Mouse (Mus musculus) neural tube, embryonic 14.5 days (tissue): ENCODE results near the gene Echdc1. TPM values are rescaled to one million over a fixed set of nuclear protein-coding genes. Genes with fewer than 3 reads are reported as not detected.
"Not testable (repeated sequence)": the region's sequence is repeated elsewhere in the genome, so short reads cannot be mapped to it uniquely, and the experiment has no call there.

Source experiments
- ATAC-seq: fragments of 200-750 bp; cut with Nextera tagmentation; 2 replicates; pipeline ENCODE4 v1.8.0; 2017; ENCODE audit warnings: low read depth, mild to moderate bottlenecking, moderate TSS enrichment, moderate library complexity
- H3K27ac ChIP-seq: fragments of 300-500 bp; sonication (generic); 2 replicates; pipeline ENCODE4 v1.5.1; 2014; ENCODE audit warnings: low read depth, mild to moderate bottlenecking, control low read depth, low read length, moderate library complexity, mixed read lengths
- H3K27me3 ChIP-seq: fragments of 300-500 bp; sonication (generic); 2 replicates; pipeline ENCODE4 v1.6.1; 2014; ENCODE audit warnings: low read length; ENCODE audit not compliant: control insufficient read depth, insufficient read depth
- H3K36me3 ChIP-seq: fragments of 300-500 bp; sonication (generic); 2 replicates; pipeline ENCODE4 v1.6.1; 2014; ENCODE audit warnings: low read length, mixed read lengths; ENCODE audit not compliant: control insufficient read depth, insufficient read depth
- H3K4me1 ChIP-seq: fragments of 300-500 bp; sonication (generic); 2 replicates; pipeline ENCODE4 v1.6.1; 2014; ENCODE audit warnings: low read length; ENCODE audit not compliant: control insufficient read depth, insufficient read depth
- H3K4me2 ChIP-seq: fragments of 300-500 bp; sonication (generic); 2 replicates; pipeline ENCODE4 v1.6.1; 2014; ENCODE audit warnings: mild to moderate bottlenecking, low read depth, low read length, control low read depth
- H3K4me3 ChIP-seq: fragments of 300-500 bp; sonication (generic); 2 replicates; pipeline ENCODE4 v1.5.1; 2014; ENCODE audit warnings: low read depth, low read length, control low read depth, mixed read lengths
- H3K9ac ChIP-seq: fragments of 300-500 bp; sonication (generic); replicated peaks from 2 replicates; pipeline ENCODE4 v1.6.1; 2014; ENCODE audit warnings: low read depth, mild to moderate bottlenecking, control low read depth, low read length, mixed read lengths
- H3K9me3 ChIP-seq: fragments of 300-500 bp; sonication (generic); 2 replicates; pipeline ENCODE4 v1.6.1; 2016; ENCODE audit warnings: low read length; ENCODE audit not compliant: control insufficient read depth
- WGBS: fragments of 180-500 bp; shearing (Covaris S2); extraction: QIAGEN DNeasy Blood & Tissue Kit; methylation state at CpG from one replicate; pipeline ENCODE4 v1.1.7; 2014; 5-methylcytosine and 5-hydroxymethylcytosine counted together
- polyA plus RNA-seq: library from polyadenylated mRNA; unstranded; fragments of >200 nt; fragmentation: Nextera tagmentation; extraction: Ambion mirVana; gene quantifications from 2 replicates; pipeline ENCODE4 v1.2.1, GENCODE M21; 2014

Gene Echdc1
- polyA plus RNA-seq, 1 experiment from 2014 or later: 30.4 TPM

DNA sequence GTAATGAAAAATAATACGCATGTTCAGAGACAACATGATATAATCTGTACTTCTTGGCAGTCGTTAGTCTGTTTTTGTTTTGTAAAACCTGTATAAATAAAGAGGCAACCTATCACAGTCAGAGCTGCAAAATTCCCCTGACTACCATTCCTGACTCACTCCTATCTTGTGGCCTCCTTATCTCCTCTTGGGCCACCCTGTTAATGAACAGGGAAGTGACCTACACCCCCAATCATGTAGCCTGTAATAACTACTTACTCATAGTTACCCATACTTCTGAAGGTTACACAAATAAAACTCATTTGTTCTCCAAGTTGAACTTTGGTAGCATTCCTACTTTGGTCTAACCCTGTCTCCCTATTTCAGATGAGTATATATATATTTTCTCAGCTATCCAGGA lies 68.6 kb downstream of the Echdc1 start:
- WGBS: 83% methylated on average over 2 of the region's 2 CpGs
- Histone ChIP-seq H3K9me3 (no peaks in the 10 kb centered on the region), H3K4me3 (no peak overlapping the region), H3K9ac (no peak overlapping the region), H3K4me1 (no peaks in the 10 kb centered on the region), H3K27me3 (no peaks in the 10 kb centered on the region), H3K36me3 (no peaks in the 10 kb centered on the region), H3K4me2 (no peak overlapping the region), H3K27ac (no peak overlapping the region)
- ATAC-seq: no peak

DNA sequence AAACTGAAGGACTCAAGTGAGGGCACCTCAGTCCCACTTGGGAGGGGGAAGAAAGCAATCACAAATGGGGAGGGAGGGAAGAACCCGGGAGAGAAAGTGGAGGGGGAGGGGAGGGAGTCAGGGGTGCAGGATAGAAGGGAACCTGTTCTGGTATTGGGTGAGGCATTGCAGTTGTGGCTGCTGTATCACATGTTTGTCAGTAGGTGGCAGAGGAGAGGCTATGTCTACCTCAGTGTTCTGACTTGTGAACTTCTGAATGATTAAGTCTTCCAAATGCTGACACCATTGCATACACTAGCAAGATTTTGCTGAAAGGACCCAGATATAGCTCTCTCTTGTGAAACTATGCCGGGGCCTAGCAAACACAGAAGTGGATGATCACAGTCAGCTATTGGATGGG lies 81.9 kb downstream of the Echdc1 start:
- not testable (repeated sequence) for H3K27me3 ChIP-seq, ATAC-seq, H3K9ac ChIP-seq, H3K4me1 ChIP-seq, H3K4me2 ChIP-seq, H3K9me3 ChIP-seq, H3K36me3 ChIP-seq, H3K27ac ChIP-seq, H3K4me3 ChIP-seq
- 79% methylated on average over 2 of the region's 2 CpGs for WGBS

Other genes starting within 250 kb of the Echdc1 start
- gene Soga3, start 169.3 kb upstream of the Echdc1 start, polyA plus RNA-seq: 104 and 110 TPM in 2 replicates
- gene Gm49353, start 114.2 kb upstream of the Echdc1 start, polyA plus RNA-seq: 12.1 and 14.9 TPM in 2 replicates
- gene 9330159F19Rik, start 101.6 kb upstream of the Echdc1 start, polyA plus RNA-seq: 30.3 and 36.3 TPM in 2 replicates
- 57.5 and 75.3 TPM in 2 replicates for gene Rnf146, start 49.3 kb downstream of the Echdc1 start, polyA plus RNA-seq
- 3.8 and 4.2 TPM in 2 replicates for gene Rspo3, start 222.7 kb downstream of the Echdc1 start, polyA plus RNA-seq